Mouse (Mus musculus) lung, postnatal 10 days (tissue): ENCODE results near the gene Atad1.
"Not testable (repeated sequence)": the region's sequence is repeated elsewhere in the genome, so short reads cannot be mapped to it uniquely, and the experiment has no call there.

Experiments used
- DNase-seq: peaks from one replicate; pipeline ENCODE4 v3.0.0; 2021

Atad1 gene

GRCm38 (mm10) chr19:32740641-32741345 is 1.2 kb upstream of the Atad1 start:
- DNase-seq = no peak

GRCm38 (mm10) chr19:32737844-32738243 is 1.7 kb downstream of the Atad1 start:
- no peak for DNase-seq

GRCm38 (mm10) chr19:32732922-32733321 is 6.7 kb downstream of the Atad1 start:
- no peak for DNase-seq

- DNase-seq = no peak
These were observed 9.8 kb downstream of the Atad1 start for GRCm38 (mm10) chr19:32729785-32730184.

GRCm38 (mm10) chr19:32726451-32727325 is 12.9 kb downstream of the Atad1 start:
- DNase-seq = no peak

- no peak for DNase-seq
These were observed 15.8 kb downstream of the Atad1 start for GRCm38 (mm10) chr19:32723817-32724216.

- no peak for DNase-seq
These were observed 19.3 kb downstream of the Atad1 start for GRCm38 (mm10) chr19:32720319-32720718.

GRCm38 (mm10) chr19:32717590-32717989 is 22.0 kb downstream of the Atad1 start:
- DNase-seq = no peak

GRCm38 (mm10) chr19:32715681-32716080 is 23.9 kb downstream of the Atad1 start:
- DNase-seq = no peak

- peak; percentile 89 for DNase-seq
These were observed 24.4 kb downstream of the Atad1 start for GRCm38 (mm10) chr19:32715201-32715600.

GRCm38 (mm10) chr19:32713471-32713870 is 26.1 kb downstream of the Atad1 start:
- no peak for DNase-seq

- DNase-seq = peak; percentile 80
These were observed 27.0 kb downstream of the Atad1 start for GRCm38 (mm10) chr19:32712588-32713042.

GRCm38 (mm10) chr19:32711761-32712541 is 27.6 kb downstream of the Atad1 start:
- DNase-seq = peak; percentile 93

- DNase-seq = peak; percentile 16
These were observed 29.3 kb downstream of the Atad1 start for GRCm38 (mm10) chr19:32710288-32710687.

- DNase-seq = no peak
These were observed 30.6 kb downstream of the Atad1 start for GRCm38 (mm10) chr19:32708996-32709395.

GRCm38 (mm10) chr19:32702191-32702590 is 37.4 kb downstream of the Atad1 start:
- DNase-seq = no peak

GRCm38 (mm10) chr19:32696674-32697073 is 42.9 kb downstream of the Atad1 start:
- DNase-seq = no peak

GRCm38 (mm10) chr19:32689724-32690123 is 49.9 kb downstream of the Atad1 start:
- peak; percentile 10 for DNase-seq

GRCm38 (mm10) chr19:32688227-32688626 is 51.4 kb downstream of the Atad1 start:
- not testable (repeated sequence) for DNase-seq

GRCm38 (mm10) chr19:32687721-32688120 is 51.9 kb downstream of the Atad1 start:
- no peak for DNase-seq

- no peak for DNase-seq
These were observed 56.5 kb downstream of the Atad1 start for GRCm38 (mm10) chr19:32683081-32683480.

GRCm38 (mm10) chr19:32680894-32681293 is 58.7 kb downstream of the Atad1 start:
- DNase-seq = no peak

- DNase-seq = no peak
These were observed 63.8 kb downstream of the Atad1 start for GRCm38 (mm10) chr19:32675766-32676165.
